In the genomic region with DNA sequence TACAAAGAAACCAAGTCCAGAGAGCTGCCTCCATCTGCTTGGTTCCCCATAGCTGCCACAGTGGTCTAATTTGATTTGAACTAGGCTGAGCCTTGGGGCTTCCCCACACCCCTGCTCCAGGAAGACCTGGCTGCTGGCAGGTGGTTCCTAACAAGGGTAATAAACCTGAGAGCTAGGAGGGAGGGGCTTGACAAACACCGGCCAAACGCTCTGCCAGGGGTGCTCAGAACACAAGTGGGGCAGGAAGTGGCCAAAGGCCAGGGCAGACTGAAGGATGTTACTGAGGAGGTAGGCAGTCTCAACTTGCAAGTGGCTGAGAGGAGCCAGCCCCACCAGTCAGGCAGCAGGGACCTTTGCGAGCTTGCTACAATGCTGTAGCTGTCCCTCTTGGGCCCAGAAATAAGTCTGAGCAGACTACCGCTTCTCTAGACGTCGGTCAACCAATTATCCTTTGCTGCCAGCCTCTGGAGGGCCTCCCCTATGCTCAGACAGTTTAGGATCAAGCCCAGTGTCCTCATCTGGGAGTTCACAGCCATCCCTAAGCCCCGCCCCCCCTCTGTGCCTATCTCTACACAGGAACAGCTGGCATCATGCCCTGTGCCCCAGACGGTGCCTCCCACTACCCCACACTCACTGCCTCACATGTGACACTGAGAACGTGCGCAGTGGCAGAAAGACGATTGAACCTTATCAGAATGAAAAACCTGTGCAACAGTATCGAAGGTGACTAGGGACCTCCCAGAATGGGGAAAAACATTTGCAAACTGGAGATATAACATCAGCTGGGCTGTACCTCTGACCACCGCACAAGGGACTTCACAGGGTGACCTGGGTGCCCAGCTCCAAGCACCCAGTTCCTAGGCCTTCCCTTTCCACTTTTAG, we compare ENCODE assay signal across 8 mouse cellular contexts. TPM values are rescaled to one million over a fixed set of nuclear protein-coding genes. Genes with fewer than 3 reads are reported as not detected.
DNase-seq lines count a peak whose midpoint lies in the region; ATAC-seq and TF ChIP-seq lines count a peak whose summit lies in the region.

No protein-coding gene starts in this region.

- no peak overlapping the region for H3K9ac ChIP-seq in neural tube, embryonic 13.5 days
- no peak overlapping the region for H3K9ac ChIP-seq in embryonic facial prominence, embryonic 14.5 days (ENCODE audit: low read depth, low read length)

- no peaks in the 10 kb centered on the region for H3K36me3 ChIP-seq in neural tube, embryonic 13.5 days
- H3K36me3 ChIP-seq in embryonic facial prominence, embryonic 14.5 days (ENCODE audit: control insufficient read depth, insufficient read depth, low read length) = no peaks in the 10 kb centered on the region

- H3K27me3 ChIP-seq in neural tube, embryonic 13.5 days = no peaks in the 10 kb centered on the region
- H3K27me3 ChIP-seq in embryonic facial prominence, embryonic 14.5 days (replicated peaks; ENCODE audit: control insufficient read depth, insufficient read depth, low read length) = no peaks in the 10 kb centered on the region

- ATAC-seq in neural tube, embryonic 13.5 days (ENCODE audit: low read depth) = peak; percentile 43; the same call in 1 of the 2 replicates
- ATAC-seq in embryonic facial prominence, embryonic 14.5 days (ENCODE audit: low read depth) = peak; percentile 24; the same call in 1 of the 2 replicates
- peak; percentile 56 for ATAC-seq in megakaryocyte, adult 5-6 weeks (ENCODE audit: poor library complexity, severe bottlenecking)

- peaks cover 11% of the 10 kb centered on the region for H3K4me1 ChIP-seq in neural tube, embryonic 13.5 days (replicated peaks)
- peaks cover 17% of the 10 kb centered on the region for H3K4me1 ChIP-seq in embryonic facial prominence, embryonic 14.5 days (ENCODE audit: control insufficient read depth, insufficient read depth, low read length)

- no peak overlapping the region for H3K4me2 ChIP-seq in neural tube, embryonic 13.5 days
- H3K4me2 ChIP-seq in embryonic facial prominence, embryonic 14.5 days (ENCODE audit: low read depth, low read length) = no peak overlapping the region

- no peak overlapping the region for H3K27ac ChIP-seq in neural tube, embryonic 13.5 days (replicated peaks)
- no peak overlapping the region for H3K27ac ChIP-seq in embryonic facial prominence, embryonic 14.5 days (replicated peaks; ENCODE audit: low read depth, low read length)
- peak overlapping the region; percentile 56 for H3K27ac ChIP-seq in layer of hippocampus, adult 2 months

- no peak for TF ChIP-seq CTCF in layer of hippocampus, adult 2 months (conservative IDR thresholded peaks at IDR 0.05)

- WGBS in neural tube, embryonic 13.5 days = 55% methylated on average over 13 of the region's 13 CpGs
- WGBS in embryonic facial prominence, embryonic 14.5 days = 50% methylated on average over 12 of the region's 13 CpGs

- H3K4me3 ChIP-seq in neural tube, embryonic 13.5 days = no peak overlapping the region
- no peak overlapping the region for H3K4me3 ChIP-seq in embryonic facial prominence, embryonic 14.5 days (ENCODE audit: low read depth, low read length)
- H3K4me3 ChIP-seq in layer of hippocampus, adult 2 months = no peak overlapping the region

- no peak for DNase-seq in neural tube, embryonic 10.5 days (ENCODE audit: extremely low spot score, low spot score)
- DNase-seq in embryonic facial prominence, embryonic 14.5 days (ENCODE audit: low spot score) = peak; percentile 45
- peak; percentile 32 to 68 for DNase-seq in layer of hippocampus, adult 2 months (ENCODE audit: low spot score in 2 of 2)
- peak; percentile 23 to 38 for DNase-seq in thymus, postnatal 10 days (ENCODE audit: low spot score in 2 of 2)
- no peak for DNase-seq in left cerebral cortex, adult 8-10 months (ENCODE audit: low spot score in 2 of 2)
- DNase-seq in embryo, embryonic 10 days (ENCODE audit: low spot score) = no peak

- no peaks in the 10 kb centered on the region for H3K9me3 ChIP-seq in neural tube, embryonic 13.5 days
- no peaks in the 10 kb centered on the region for H3K9me3 ChIP-seq in embryonic facial prominence, embryonic 14.5 days (ENCODE audit: control insufficient read depth, low read length)

RNA-seq across cellular contexts. Expression of gene Rph3al, which starts 11.6 kb away (rescaled TPM):
- polyA plus RNA-seq in neural tube, embryonic 13.5 days (2015; fragmentation: Nextera tagmentation; extraction: Ambion mirVana) = 1.7 and 2.3 TPM in 2 replicates
- 3.0 TPM in 2 replicates for polyA plus RNA-seq in embryonic facial prominence, embryonic 14.5 days (2014; fragmentation: Nextera tagmentation; extraction: Ambion mirVana)
- total RNA-seq in layer of hippocampus, adult 2 months (2021) = 1 to 10 TPM; 4.8 to 6.3 TPM
- total RNA-seq in megakaryocyte, adult 5-6 weeks (2015) = 0.49 and 0.84 TPM in 2 replicates
- 1.3 TPM in 1 of 2 replicates, not detected in the other for total RNA-seq in megakaryocyte, adult 5-6 weeks (2017)
- total RNA-seq in left cerebral cortex, adult 8-10 months (2022) = 1 to 10 TPM; 2.5 to 3.7 (median 3.5) TPM

Comparison
In these comparisons a context has a peak if more than half of its experiments do, and no peak if none do; other contexts are left out.
1. DNase-seq: peak in embryonic facial prominence, embryonic 14.5 days (single experiment), layer of hippocampus, adult 2 months (2 of 2) and thymus, postnatal 10 days (2 of 2); none in neural tube, embryonic 10.5 days (single experiment), left cerebral cortex, adult 8-10 months (0 of 2) and embryo, embryonic 10 days (single experiment).
2. Peak in every context shown above with its lines, with median percentiles within 50 percentile points of each other: ATAC-seq.